Mouse (Mus musculus): ENCODE results near the gene Brinp1. TPM values are rescaled to one million over a fixed set of nuclear protein-coding genes. Genes with fewer than 3 reads are reported as not detected.

The Brinp1 gene
- polyA plus RNA-seq, 1 experiment from 2014 or later, result 10.8 TPM

DNA sequence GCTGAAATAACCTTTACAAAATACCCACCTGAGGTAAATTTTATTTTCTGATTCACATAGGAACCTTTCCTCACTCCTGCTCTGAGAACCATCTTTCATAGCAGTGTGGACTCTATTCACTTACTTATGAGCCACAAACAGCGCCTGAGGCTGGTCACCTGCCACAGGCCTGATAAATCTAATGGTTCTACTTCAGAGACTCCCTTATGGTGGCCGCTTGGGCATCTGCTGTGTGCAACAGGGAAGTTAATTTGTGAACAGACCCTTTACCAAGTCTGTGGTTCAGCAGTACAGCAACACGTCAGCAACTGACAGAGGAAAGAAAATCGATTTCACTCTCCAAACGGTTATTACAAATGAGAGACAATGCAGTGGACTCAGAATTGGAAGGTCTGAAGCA is 164.2 kb downstream of the Brinp1 start:
- no peaks in the 10 kb centered on the region for H3K9me3 ChIP-seq
- DNase-seq (ENCODE audit: low spot score), result no peak
- no peaks in the 10 kb centered on the region for H3K4me1 ChIP-seq (replicated peaks)
- H3K27ac ChIP-seq, result no peak overlapping the region
- no peak overlapping the region for H3K4me3 ChIP-seq
- no peaks in the 10 kb centered on the region for H3K36me3 ChIP-seq
- 81% methylated on average over 5 of the region's 5 CpGs for WGBS
- no peaks in the 10 kb centered on the region for H3K27me3 ChIP-seq (ENCODE audit: insufficient read depth, poor library complexity, severe bottlenecking)

DNA sequence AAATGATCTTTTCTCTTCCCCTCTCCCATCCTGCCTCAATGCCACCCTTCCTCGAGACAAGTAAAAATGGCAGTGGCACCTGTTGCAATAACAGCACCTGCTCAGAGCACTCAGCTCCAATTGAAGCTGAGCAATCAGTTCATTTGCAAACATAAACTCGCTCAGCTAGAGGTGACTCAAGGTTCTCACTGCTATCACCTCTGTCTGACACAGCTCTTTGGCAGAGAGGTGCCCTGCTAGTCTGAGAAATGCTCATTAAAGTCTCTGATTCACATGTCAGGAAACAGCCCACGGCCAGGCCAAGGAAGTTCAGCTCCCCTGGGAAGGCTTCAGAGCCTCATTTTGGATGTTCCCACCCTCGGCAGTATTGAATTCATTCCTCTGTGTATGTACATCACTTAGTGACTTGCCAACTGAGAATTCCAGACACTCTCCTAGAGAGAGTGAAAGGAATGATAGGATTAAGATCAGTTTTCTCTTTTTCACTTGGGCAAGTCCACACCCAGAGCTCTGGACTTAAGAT is 165.7 kb downstream of the Brinp1 start:
- 64% methylated on average over 4 of the region's 4 CpGs for WGBS

DNA sequence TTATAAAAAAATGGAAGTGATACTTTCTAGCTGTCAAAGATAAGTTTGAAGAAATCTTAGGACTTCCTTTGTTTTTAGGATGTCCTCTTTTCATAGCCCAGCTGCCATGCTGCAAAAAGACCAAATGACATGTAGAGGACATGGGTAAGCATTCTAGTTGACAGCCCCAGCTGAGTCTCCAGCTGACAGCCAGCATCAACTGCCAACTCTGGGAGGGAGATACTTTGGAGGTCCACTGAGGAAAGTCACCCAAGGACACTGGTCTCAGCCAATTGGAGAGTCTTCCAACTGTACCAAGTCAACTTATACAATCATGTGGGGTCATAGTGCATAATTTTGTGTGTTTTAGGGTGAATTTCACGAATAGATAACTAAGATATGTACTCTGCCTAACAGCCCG is 166.6 kb downstream of the Brinp1 start:
- DNase-seq (ENCODE audit: low spot score), result no peak
- Histone ChIP-seq H3K27ac (no peak overlapping the region), H3K36me3 (no peaks in the 10 kb centered on the region), H3K27me3 (ENCODE audit: insufficient read depth, poor library complexity, severe bottlenecking) (no peaks in the 10 kb centered on the region), H3K9me3 (no peaks in the 10 kb centered on the region), H3K4me3 (no peak overlapping the region), H3K4me1 (replicated peaks) (no peaks in the 10 kb centered on the region)
- 79% methylated on average over 2 of the region's 2 CpGs for WGBS

More for the DNA sequence above, 165.7 kb downstream of the Brinp1 start:
- H3K27ac ChIP-seq, result no peak overlapping the region
- H3K27me3 ChIP-seq (ENCODE audit: insufficient read depth, poor library complexity, severe bottlenecking), result no peaks in the 10 kb centered on the region
- no peaks in the 10 kb centered on the region for H3K36me3 ChIP-seq
- no peak overlapping the region for H3K4me3 ChIP-seq
- H3K4me1 ChIP-seq (replicated peaks), result no peaks in the 10 kb centered on the region
- DNase-seq (ENCODE audit: low spot score), result no peak
- no peaks in the 10 kb centered on the region for H3K9me3 ChIP-seq

DNA sequence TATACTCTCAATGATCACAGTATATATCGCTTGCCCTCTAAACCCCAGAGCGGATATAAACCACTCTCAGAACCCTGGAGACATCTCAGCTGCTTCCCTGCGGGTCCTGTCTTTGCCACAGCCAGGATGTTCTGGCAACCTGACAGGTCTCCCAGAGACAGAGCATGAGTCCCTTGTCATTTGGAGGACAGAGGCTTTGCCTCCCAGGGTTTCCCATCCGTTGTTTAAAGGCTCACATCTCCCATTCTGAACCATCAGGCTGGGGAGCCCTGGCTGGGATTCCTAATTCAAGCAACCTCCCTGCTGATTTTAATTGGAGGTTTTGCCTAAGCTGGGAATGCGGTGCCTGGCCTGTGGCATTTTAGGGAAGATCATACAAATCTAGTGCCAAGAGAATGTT is 185.9 kb downstream of the Brinp1 start:
- DNase-seq (ENCODE audit: low spot score), result no peak
- H3K4me3 ChIP-seq, result no peak overlapping the region
- no peaks in the 10 kb centered on the region for H3K36me3 ChIP-seq
- H3K4me1 ChIP-seq (replicated peaks), result no peaks in the 10 kb centered on the region
- no peaks in the 10 kb centered on the region for H3K9me3 ChIP-seq
- no peak overlapping the region for H3K27ac ChIP-seq
- 50% methylated on average over 5 of the region's 5 CpGs for WGBS
- no peaks in the 10 kb centered on the region for H3K27me3 ChIP-seq (ENCODE audit: insufficient read depth, poor library complexity, severe bottlenecking)

DNA sequence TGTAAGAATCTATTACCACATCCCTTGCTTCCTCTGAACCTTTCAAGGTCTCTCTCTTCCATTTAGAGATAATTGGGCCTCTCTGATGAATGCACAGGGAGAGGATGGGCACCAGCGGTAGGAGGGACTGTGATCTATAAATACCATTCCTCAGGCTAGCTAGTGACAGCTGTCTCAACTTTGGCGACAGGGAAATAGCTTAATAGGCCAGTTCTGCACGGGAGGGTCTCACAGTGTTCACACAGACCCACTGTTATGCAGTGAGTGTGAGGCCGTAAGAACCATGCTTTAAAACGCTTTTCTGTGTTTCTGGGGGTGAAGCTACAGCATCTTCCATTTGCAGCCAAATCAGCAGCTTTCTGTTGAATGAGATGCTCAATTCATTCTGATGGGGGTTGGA is 186.8 kb downstream of the Brinp1 start:
- DNase-seq (ENCODE audit: low spot score), result no peak
- Histone ChIP-seq H3K27ac (no peak overlapping the region), H3K4me1 (replicated peaks) (no peaks in the 10 kb centered on the region), H3K9me3 (no peaks in the 10 kb centered on the region), H3K27me3 (ENCODE audit: insufficient read depth, poor library complexity, severe bottlenecking) (no peaks in the 10 kb centered on the region), H3K36me3 (no peaks in the 10 kb centered on the region), H3K4me3 (no peak overlapping the region)
- 69% methylated on average over 5 of the region's 5 CpGs for whole genome bisulfite sequencing

DNA sequence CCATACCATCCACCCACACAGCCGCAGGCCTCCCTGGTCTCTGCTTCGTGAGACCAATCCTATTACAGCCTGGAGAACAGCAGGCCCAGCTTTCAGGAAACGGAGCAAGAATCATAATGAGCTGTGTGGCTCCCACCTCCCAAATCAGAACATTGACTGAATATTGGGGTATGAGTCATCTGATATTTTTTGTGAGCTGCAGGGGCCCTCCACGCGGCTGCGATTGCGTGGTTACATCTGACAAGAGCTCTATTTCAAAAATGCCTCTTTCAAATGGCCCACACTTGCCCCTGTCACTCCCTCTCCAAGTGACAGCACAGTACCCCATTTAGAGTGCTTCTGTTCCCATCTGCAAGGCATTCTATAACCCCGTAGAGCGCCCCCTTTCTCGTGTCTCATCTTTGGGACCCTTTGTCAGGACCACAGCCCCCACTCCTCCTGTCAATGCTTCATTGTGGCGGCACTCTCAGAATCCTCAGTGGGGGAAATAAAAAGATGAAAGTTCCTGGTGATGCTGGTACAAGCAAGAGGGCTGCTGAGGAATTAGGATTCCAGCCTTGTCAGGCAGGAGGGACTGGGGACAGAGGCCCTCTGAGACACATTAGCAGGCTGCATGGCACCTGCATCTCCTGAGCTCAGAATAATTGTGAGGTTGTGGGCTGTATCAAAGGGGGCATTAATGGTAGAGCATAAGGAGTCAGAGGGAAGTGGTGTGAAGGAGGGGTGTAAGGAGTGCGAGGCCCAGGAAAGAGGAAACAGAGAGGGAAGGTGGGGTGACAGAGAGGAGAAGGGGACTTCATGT is 188.2 kb downstream of the Brinp1 start:
- no peaks in the 10 kb centered on the region for H3K9me3 ChIP-seq
- no peak overlapping the region for H3K27ac ChIP-seq
- 77% methylated on average over 12 of the region's 12 CpGs for WGBS
- H3K4me3 ChIP-seq, result no peak overlapping the region
- no peaks in the 10 kb centered on the region for H3K36me3 ChIP-seq
- no peaks in the 10 kb centered on the region for H3K4me1 ChIP-seq (replicated peaks)
- H3K27me3 ChIP-seq (ENCODE audit: insufficient read depth, poor library complexity, severe bottlenecking), result no peaks in the 10 kb centered on the region
- DNase-seq (ENCODE audit: low spot score), result no peak

DNA sequence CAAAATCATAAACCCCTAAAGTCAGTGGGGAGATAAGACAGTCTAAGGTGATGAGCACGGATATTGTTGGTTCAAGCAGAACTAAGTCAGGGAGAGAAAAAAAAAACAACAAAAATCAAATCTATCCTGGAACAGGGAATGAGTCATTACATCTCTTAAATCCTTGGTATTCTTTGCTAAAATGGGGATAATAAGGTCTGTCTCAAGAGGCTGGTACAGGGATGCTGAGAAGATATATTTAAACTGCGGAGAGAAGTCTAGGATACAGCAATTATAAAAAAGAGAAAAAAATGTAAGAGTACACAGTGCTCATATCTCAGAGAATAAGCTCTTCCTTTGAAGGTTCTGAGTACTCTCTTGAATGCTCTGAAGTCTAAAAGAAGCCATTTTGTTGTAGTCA is 189.3 kb downstream of the Brinp1 start:
- 93% methylated on average over 2 of the region's 2 CpGs for WGBS

DNA sequence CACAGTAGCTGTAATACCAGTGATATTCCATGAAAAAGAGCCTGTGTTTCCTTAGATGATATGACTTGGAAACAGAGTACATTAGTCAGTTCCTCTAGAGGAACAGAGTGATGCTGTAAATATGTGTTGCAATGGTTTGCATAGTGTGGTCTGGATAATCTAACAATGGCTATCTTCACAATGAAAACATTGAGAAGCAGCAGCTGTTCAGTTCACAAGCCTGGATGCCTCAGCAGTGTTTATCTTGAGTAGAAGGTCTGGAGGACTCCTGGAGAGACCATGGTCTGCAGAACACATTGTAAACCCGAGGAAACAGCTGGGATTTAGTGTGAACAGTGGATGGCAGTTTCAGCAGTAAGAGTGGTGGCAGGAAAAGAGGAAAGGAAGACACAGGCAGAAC is 233.2 kb downstream of the Brinp1 start:
- Histone ChIP-seq H3K4me1 (replicated peaks) (no peaks in the 10 kb centered on the region), H3K9me3 (no peaks in the 10 kb centered on the region), H3K4me3 (no peak overlapping the region), H3K27ac (no peak overlapping the region), H3K27me3 (ENCODE audit: insufficient read depth, poor library complexity, severe bottlenecking) (no peaks in the 10 kb centered on the region), H3K36me3 (no peaks in the 10 kb centered on the region)
- 32% methylated on average over 1 of the region's 1 CpGs for WGBS
- DNase-seq (ENCODE audit: low spot score), result no peak

More for the DNA sequence above, 189.3 kb downstream of the Brinp1 start:
- Histone ChIP-seq H3K4me3 (no peak overlapping the region), H3K36me3 (no peaks in the 10 kb centered on the region), H3K27ac (no peak overlapping the region), H3K9me3 (no peaks in the 10 kb centered on the region), H3K4me1 (replicated peaks) (no peaks in the 10 kb centered on the region), H3K27me3 (ENCODE audit: insufficient read depth, poor library complexity, severe bottlenecking) (no peaks in the 10 kb centered on the region)
- no peak for DNase-seq (ENCODE audit: low spot score)

Measured in hindbrain, embryonic 10.5 days (tissue).